Mouse (Mus musculus) heart, postnatal 0 days (tissue): ENCODE measurements around the gene Olfr549. TPM values are rescaled to one million over a fixed set of nuclear protein-coding genes. Genes with fewer than 3 reads are reported as not detected.

Experiments used
- ATAC-seq: fragments of 200-750 bp; cut with Nextera tagmentation; 2 replicates; pipeline ENCODE4 v1.8.0; 2017; ENCODE audit warnings: low read depth, moderate number of reproducible peaks, moderate library complexity; ENCODE audit not compliant: insufficient read depth
- DNase-seq: peaks from one replicate; pipeline ENCODE4 v3.0.0-alpha.2; 2016; ENCODE audit warnings: low spot score
- H3K27ac ChIP-seq: fragments of 300-500 bp; sonication (generic); 2 replicates; pipeline ENCODE4 v1.5.1; 2014; ENCODE audit warnings: low read depth, mild to moderate bottlenecking
- H3K27me3 ChIP-seq: fragments of 300-500 bp; sonication (generic); 2 replicates; pipeline ENCODE4 v1.6.1; 2014; ENCODE audit warnings: low read length, mixed read lengths; ENCODE audit not compliant: control insufficient read depth, insufficient read depth
- H3K36me3 ChIP-seq: fragments of 300-500 bp; sonication (generic); replicated peaks from 2 replicates; pipeline ENCODE4 v1.6.1; 2014; ENCODE audit warnings: low read length, mixed read lengths; ENCODE audit not compliant: control insufficient read depth, insufficient read depth
- H3K4me1 ChIP-seq: fragments of 300-500 bp; sonication (generic); 2 replicates; pipeline ENCODE4 v1.6.1; 2014; ENCODE audit warnings: antibody characterized with exemption; ENCODE audit not compliant: control insufficient read depth, insufficient read depth
- H3K4me2 ChIP-seq: fragments of 300-500 bp; sonication (generic); 2 replicates; pipeline ENCODE4 v1.6.1; 2014; ENCODE audit warnings: low read depth, mild to moderate bottlenecking, low read length, moderate library complexity
- H3K4me3 ChIP-seq: fragments of 300-500 bp; sonication (generic); 2 replicates; pipeline ENCODE4 v1.5.1; 2014; ENCODE audit warnings: low read depth, low read length
- H3K9ac ChIP-seq: fragments of 300-500 bp; sonication (generic); replicated peaks from 2 replicates; pipeline ENCODE4 v1.6.1; 2014; ENCODE audit warnings: low read depth, low read length, mixed read lengths
- H3K9me3 ChIP-seq: fragments of 300-500 bp; sonication (generic); replicated peaks from 2 replicates; pipeline ENCODE4 v1.6.1; 2016; ENCODE audit warnings: low read length; ENCODE audit not compliant: control insufficient read depth
- CTCF ChIP-seq: IDR thresholded peaks from 2 replicates; pipeline ENCODE4 v1.5.1; 2016; ENCODE audit warnings: antibody characterized with exemption, control low read depth, low read depth
- EP300 ChIP-seq: IDR thresholded peaks from 2 replicates; pipeline ENCODE4 v1.6.1; 2016; ENCODE audit warnings: antibody characterized with exemption, low read depth
- WGBS: fragments of 180-500 bp; shearing (Covaris S2); extraction: QIAGEN DNeasy Blood & Tissue Kit; methylation state at CpG from one replicate; pipeline ENCODE4 v1.1.7; 2014; 5-methylcytosine and 5-hydroxymethylcytosine counted together
- polyA plus RNA-seq: library from polyadenylated mRNA; unstranded; fragments of >200 nt; fragmentation: Nextera tagmentation; extraction: Ambion mirVana; gene quantifications from 2 replicates; pipeline ENCODE4 v1.2.1, GENCODE M21; 2015
- total RNA-seq: library from RNA; depleted of rRNA; stranded (reverse); fragments of >200 nt; gene quantifications from 2 replicates; pipeline ENCODE4 v1.2.3, GENCODE M21; 2014; ENCODE audit warnings: low replicate concordance

The Olfr549 gene
- total and polyA plus RNA-seq, 2 experiments from 2014 or later = not detected

- no peak within 1 kb of the TSS for H3K9ac ChIP-seq
- no peaks in the 10 kb centered on the region for H3K27me3 ChIP-seq
- TF ChIP-seq CTCF (no peak), EP300 (no peak)
- no peak within 1 kb of the TSS for H3K4me3 ChIP-seq
- 63% methylated on average over 1 of the region's 1 CpGs for WGBS
- no peak for DNase-seq
- no peaks in the 10 kb centered on the region for H3K4me1 ChIP-seq
- H3K27ac ChIP-seq = no peak within 1 kb of the TSS
- no peak for ATAC-seq
- H3K4me2 ChIP-seq = no peak within 1 kb of the TSS
- H3K9me3 ChIP-seq = no peaks in the 10 kb centered on the region
- H3K36me3 ChIP-seq = no peaks in the 10 kb centered on the region
Observed at GRCm38 (mm10) chr7:102534449-102534848, 15.2 kb upstream of the Olfr549 start, which contains the start of gene Olfr547. Olfr547 (plus strand) TSS chr7:102534749.

- ATAC-seq = no peak
- Histone ChIP-seq H3K4me3 (no peak within 1 kb of the TSS), H3K36me3 (no peaks in the 10 kb centered on the region), H3K4me2 (no peak within 1 kb of the TSS), H3K9me3 (no peaks in the 10 kb centered on the region), H3K9ac (no peak within 1 kb of the TSS), H3K27ac (no peak within 1 kb of the TSS), H3K4me1 (no peaks in the 10 kb centered on the region), H3K27me3 (no peaks in the 10 kb centered on the region)
- WGBS = 78% methylated on average over 2 of the region's 2 CpGs
- no peak for DNase-seq
- TF ChIP-seq CTCF = no peak
- TF ChIP-seq EP300 = no peak
Observed at GRCm38 (mm10) chr7:102540596-102540995, 9.1 kb upstream of the Olfr549 start, which contains the start of gene Olfr548-ps1. Olfr548-ps1 (plus strand) TSS chr7:102540896.

- H3K9ac ChIP-seq = no peak overlapping the region
- DNase-seq (no peak), ATAC-seq (no peak)
- H3K4me1 ChIP-seq = no peaks in the 10 kb centered on the region
- H3K27me3 ChIP-seq = no peaks in the 10 kb centered on the region
- 31% methylated on average over 3 of the region's 3 CpGs for WGBS
- H3K27ac ChIP-seq = no peak overlapping the region
- no peaks in the 10 kb centered on the region for H3K9me3 ChIP-seq
- TF ChIP-seq EP300 (no peak), CTCF (no peak)
- no peak overlapping the region for H3K4me2 ChIP-seq
- no peaks in the 10 kb centered on the region for H3K36me3 ChIP-seq
- H3K4me3 ChIP-seq = no peak overlapping the region
Observed at GRCm38 (mm10) chr7:102541251-102541650, 8.4 kb upstream of the Olfr549 start.

- ATAC-seq (no peak), DNase-seq (no peak)
- Histone ChIP-seq H3K4me3 (no peak overlapping the region), H3K36me3 (no peaks in the 10 kb centered on the region), H3K4me2 (no peak overlapping the region), H3K27ac (no peak overlapping the region), H3K9ac (no peak overlapping the region), H3K9me3 (no peaks in the 10 kb centered on the region), H3K4me1 (no peaks in the 10 kb centered on the region), H3K27me3 (no peaks in the 10 kb centered on the region)
- TF ChIP-seq EP300 = no peak
- no peak for TF ChIP-seq CTCF
- WGBS = 69% methylated on average over 3 of the region's 3 CpGs
Observed at GRCm38 (mm10) chr7:102553279-102553678, 3.6 kb downstream of the Olfr549 start.

GRCm38 (mm10) chr7:102564999-102565997 lies 15.6 kb downstream of the Olfr549 start, which contains the start of gene Trim21:
Trim21 (minus strand) TSS chr7:102565486.
- H3K27me3 ChIP-seq = no peaks in the 10 kb centered on the region
- no peaks in the 10 kb centered on the region for H3K9me3 ChIP-seq
- peak within 1 kb of the TSS; percentile 69 for H3K9ac ChIP-seq
- ATAC-seq = peak; percentile 98
- H3K4me1 ChIP-seq = peaks cover 6% of the 10 kb centered on the region
- peak within 1 kb of the TSS; percentile 63 for H3K27ac ChIP-seq
- DNase-seq = peak; percentile 94
- TF ChIP-seq EP300 (no peak), CTCF (no peak)
- peaks cover 19% of the 10 kb centered on the region; the same call in 1 of the 2 replicates for H3K36me3 ChIP-seq
- 13% methylated on average over 10 of the region's 10 CpGs for WGBS
- peak within 1 kb of the TSS; percentile 64 for H3K4me3 ChIP-seq
- peak within 1 kb of the TSS; percentile 70 for H3K4me2 ChIP-seq
